Mouse (Mus musculus): ENCODE measurements at regions not wholly inside any gene's neighbourhood (a gene's known extent, or its start where the extent isn't known, plus 50 kb on each side); places are given as distances from the start of the nearest gene placed in this dataset.
"Not testable (repeated sequence)": the region's sequence is repeated elsewhere in the genome, so short reads cannot be mapped to it uniquely, and the experiment has no call there.

- no peak for DNase-seq
Measured at GRCm38 (mm10) chr13:60479043-60479861, 122.5 kb upstream of the Dapk1 start.

GRCm38 (mm10) chr13:60479862-60480730, 121.7 kb upstream of the Dapk1 start:
- no peak for DNase-seq

GRCm38 (mm10) chr13:60480731-60481431, 120.9 kb upstream of the Dapk1 start:
- no peak for DNase-seq

GRCm38 (mm10) chr13:60481451-60481850, 120.3 kb upstream of the Dapk1 start:
- DNase-seq = not testable (repeated sequence)

GRCm38 (mm10) chr13:60481946-60482345, 119.8 kb upstream of the Dapk1 start:
- no peak for DNase-seq

GRCm38 (mm10) chr13:60486105-60486504, 115.6 kb upstream of the Dapk1 start:
- peak; percentile 79 for DNase-seq

- DNase-seq = no peak
Measured at GRCm38 (mm10) chr13:60486871-60487270, 114.9 kb upstream of the Dapk1 start.

GRCm38 (mm10) chr13:60488131-60488883, 113.4 kb upstream of the Dapk1 start:
- peak; percentile 82 for DNase-seq

- no peak for DNase-seq
Measured at GRCm38 (mm10) chr13:60488884-60489265, 112.9 kb upstream of the Dapk1 start.

GRCm38 (mm10) chr13:60491948-60492464, 109.7 kb upstream of the Dapk1 start:
- no peak for DNase-seq

GRCm38 (mm10) chr13:60493836-60494235, 107.9 kb upstream of the Dapk1 start:
- no peak for DNase-seq

GRCm38 (mm10) chr13:60497714-60498400, 103.9 kb upstream of the Dapk1 start:
- no peak for DNase-seq

- no peak for DNase-seq
Measured at GRCm38 (mm10) chr13:60504196-60504595, 97.6 kb upstream of the Dapk1 start.

- no peak for DNase-seq
Measured at GRCm38 (mm10) chr13:60507611-60508010, 94.1 kb upstream of the Dapk1 start.

- no peak for DNase-seq
Measured at GRCm38 (mm10) chr13:60508054-60508453, 93.7 kb upstream of the Dapk1 start.

- no peak for DNase-seq
Measured at GRCm38 (mm10) chr13:60508856-60509255, 92.9 kb upstream of the Dapk1 start.

GRCm38 (mm10) chr13:60511101-60511500, 90.6 kb upstream of the Dapk1 start:
- no peak for DNase-seq

- no peak for DNase-seq
Measured at GRCm38 (mm10) chr13:60511628-60512027, 90.1 kb upstream of the Dapk1 start.

GRCm38 (mm10) chr13:60513756-60514155, 88.0 kb upstream of the Dapk1 start:
- DNase-seq = no peak

- DNase-seq = no peak
Measured at GRCm38 (mm10) chr13:60514806-60515205, 86.9 kb upstream of the Dapk1 start.

GRCm38 (mm10) chr13:60518010-60518409, 83.7 kb upstream of the Dapk1 start:
- no peak for DNase-seq

GRCm38 (mm10) chr13:60519708-60520107, 82.0 kb upstream of the Dapk1 start:
- no peak for DNase-seq

Measured in cerebellum, adult 9-11 months (tissue).